ENCODE assay signal across 8 mouse cellular contexts in genomic region chr14:25317680-25318471, GRCm38 (mm10).
DNase-seq lines count a peak whose midpoint lies in the region; ATAC-seq lines count a peak whose summit lies in the region.
"Had no signal": no experiment of that assay in that cellular context is flagged by ENCODE, and none has a peak within 500 bp of the region (broad histone marks: within the 10 kb centered on the region; RNA-seq: fewer than 3 reads in every experiment).

No protein-coding gene starts in this region.

- peak overlapping the region; percentile 41 for H3K4me2 ChIP-seq in kidney, embryonic 14.5 days (replicated peaks; ENCODE audit: low read depth, low read length)
- peak overlapping the region; percentile 54 for H3K4me2 ChIP-seq in limb, embryonic 12.5 days
- peak overlapping the region; percentile 33 for H3K4me2 ChIP-seq in midbrain, embryonic 15.5 days
- peak overlapping the region; percentile 24 for H3K4me2 ChIP-seq in stomach, embryonic 14.5 days (replicated peaks; ENCODE audit: low read depth, low read length)

- peaks cover 18% of the 10 kb centered on the region for H3K4me1 ChIP-seq in kidney, embryonic 14.5 days (ENCODE audit: control insufficient read depth, insufficient read depth, low read length)
- peaks cover 52% of the 10 kb centered on the region for H3K4me1 ChIP-seq in limb, embryonic 12.5 days (replicated peaks)
- H3K4me1 ChIP-seq in midbrain, embryonic 15.5 days = peaks cover 29% of the 10 kb centered on the region
- peaks cover 16% of the 10 kb centered on the region for H3K4me1 ChIP-seq in stomach, embryonic 14.5 days (ENCODE audit: control insufficient read depth, insufficient read depth, low read length)

- ATAC-seq in kidney, embryonic 14.5 days (ENCODE audit: low FRiP score, low TSS enrichment) = peak; percentile 85
- peak; percentile 75 for ATAC-seq in limb, embryonic 12.5 days (ENCODE audit: insufficient number of reproducible peaks, insufficient read depth, low FRiP score, low TSS enrichment, low read depth)
- peak; percentile 88 for ATAC-seq in midbrain, embryonic 15.5 days (replicated peaks)
- ATAC-seq in stomach, embryonic 14.5 days (ENCODE audit: insufficient number of reproducible peaks, insufficient read depth, low FRiP score, low read depth) = peak; percentile 73

- H3K27me3 ChIP-seq in kidney, embryonic 14.5 days (ENCODE audit: control insufficient read depth, insufficient read depth, low read length) = no peaks in the 10 kb centered on the region
- H3K27me3 ChIP-seq in limb, embryonic 12.5 days = peaks cover 8% of the 10 kb centered on the region; the same call in 1 of the 2 replicates
- no peaks in the 10 kb centered on the region for H3K27me3 ChIP-seq in midbrain, embryonic 15.5 days (replicated peaks)
- H3K27me3 ChIP-seq in stomach, embryonic 14.5 days (ENCODE audit: control insufficient read depth, insufficient read depth, low read length) = no peaks in the 10 kb centered on the region

- WGBS in kidney, embryonic 14.5 days = 7% methylated on average over 37 of the region's 37 CpGs
- 8% methylated on average over 37 of the region's 37 CpGs for WGBS in limb, embryonic 12.5 days
- WGBS in midbrain, embryonic 15.5 days = 4% methylated on average over 37 of the region's 37 CpGs
- 13% methylated on average over 37 of the region's 37 CpGs for WGBS in stomach, embryonic 14.5 days

- peak overlapping the region; percentile 76 for H3K27ac ChIP-seq in kidney, embryonic 14.5 days (ENCODE audit: low read depth, low read length)
- peak overlapping the region; percentile 87 for H3K27ac ChIP-seq in limb, embryonic 12.5 days
- H3K27ac ChIP-seq in midbrain, embryonic 15.5 days = peak overlapping the region; percentile 90
- peak overlapping the region; percentile 74 for H3K27ac ChIP-seq in stomach, embryonic 14.5 days (ENCODE audit: low read length)
- H3K27ac ChIP-seq: macrophage had no signal

- H3K4me3 ChIP-seq in kidney, embryonic 14.5 days (ENCODE audit: low read length) = peak overlapping the region; percentile 4; the same call in 1 of the 2 replicates
- H3K4me3 ChIP-seq in limb, embryonic 12.5 days (replicated peaks) = peak overlapping the region; percentile 21
- no peak overlapping the region for H3K4me3 ChIP-seq in midbrain, embryonic 15.5 days
- no peak overlapping the region for H3K4me3 ChIP-seq in stomach, embryonic 14.5 days (ENCODE audit: low read depth, low read length)

- H3K9me3 ChIP-seq in kidney, embryonic 14.5 days (ENCODE audit: control insufficient read depth, low read length) = no peaks in the 10 kb centered on the region
- no peaks in the 10 kb centered on the region for H3K9me3 ChIP-seq in limb, embryonic 12.5 days
- no peaks in the 10 kb centered on the region for H3K9me3 ChIP-seq in midbrain, embryonic 15.5 days
- H3K9me3 ChIP-seq in stomach, embryonic 14.5 days (ENCODE audit: control insufficient read depth, low read depth, low read length) = no peaks in the 10 kb centered on the region

- peak; percentile 47 to 49 for DNase-seq in adrenal gland, postnatal 4 days (ENCODE audit: low spot score in 2 of 2)
- peak; percentile 92 for DNase-seq in embryo, embryonic 11 days
- peak; percentile 34 to 52 for DNase-seq in heart, adult 9 months (ENCODE audit: low spot score in 2 of 2)

- no peaks in the 10 kb centered on the region for H3K36me3 ChIP-seq in kidney, embryonic 14.5 days (ENCODE audit: control insufficient read depth, insufficient read depth, low read length)
- no peaks in the 10 kb centered on the region for H3K36me3 ChIP-seq in limb, embryonic 12.5 days
- no peaks in the 10 kb centered on the region for H3K36me3 ChIP-seq in midbrain, embryonic 15.5 days (replicated peaks)
- no peaks in the 10 kb centered on the region for H3K36me3 ChIP-seq in stomach, embryonic 14.5 days (ENCODE audit: control insufficient read depth, insufficient read depth, low read length)

- peak overlapping the region; percentile 52 for H3K9ac ChIP-seq in kidney, embryonic 14.5 days (ENCODE audit: low read depth, low read length)
- H3K9ac ChIP-seq in limb, embryonic 12.5 days (replicated peaks) = peak overlapping the region; percentile 53
- H3K9ac ChIP-seq in midbrain, embryonic 15.5 days = peak overlapping the region; percentile 31; the same call in 1 of the 2 replicates
- no peak overlapping the region; the same call in 1 of the 2 replicates for H3K9ac ChIP-seq in stomach, embryonic 14.5 days (replicated peaks; ENCODE audit: low read depth, low read length)

Comparison
In these comparisons a context has a peak if more than half of its experiments do, and no peak if none do; other contexts are left out.
1. H3K4me3 ChIP-seq: peak in kidney, embryonic 14.5 days (single experiment) and limb, embryonic 12.5 days (single experiment); none in midbrain, embryonic 15.5 days (single experiment) and stomach, embryonic 14.5 days (single experiment).
2. Peak in every context shown above with its lines, with median percentiles within 50 percentile points of each other: DNase-seq, ATAC-seq, H3K27ac ChIP-seq and H3K4me2 ChIP-seq.